ENCODE assay signal across 9 mouse cellular contexts in the genomic region with DNA sequence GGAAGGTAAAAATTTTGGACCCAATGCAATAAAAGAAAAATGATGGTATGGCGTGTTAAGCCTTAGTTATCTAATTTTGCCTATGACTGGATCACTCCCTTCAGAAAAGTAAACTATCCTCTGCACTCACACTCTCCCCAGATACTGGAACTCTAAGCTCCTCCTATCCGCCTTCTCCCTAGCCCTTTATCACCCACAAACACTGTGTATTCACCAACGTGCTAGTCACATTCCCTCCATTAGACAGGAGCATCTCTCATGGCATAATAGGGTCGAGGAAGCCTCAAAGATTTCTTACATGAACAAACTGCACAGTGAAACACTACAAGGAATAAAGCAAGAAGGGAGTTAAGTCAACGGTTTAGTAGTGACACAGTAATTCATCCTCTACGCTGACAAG. TPM values are rescaled to one million over a fixed set of nuclear protein-coding genes. Genes with fewer than 3 reads are reported as not detected.
DNase-seq lines count a peak whose midpoint lies in the region; ATAC-seq and TF ChIP-seq lines count a peak whose summit lies in the region.
"Had no signal": no experiment of that assay in that cellular context is flagged by ENCODE, and none has a peak within 500 bp of the region (broad histone marks: within the 10 kb centered on the region; RNA-seq: fewer than 3 reads in every experiment).

No protein-coding gene starts in this region.

- H3K4me1 ChIP-seq in cortical plate, adult 2 months (ENCODE audit: control insufficient read depth, insufficient read depth, low read length) = 0 out of 2 replicates have a peak, but pooled peaks cover 2% of the 10 kb centered on the region
- peaks cover 7% of the 10 kb centered on the region for H3K4me1 ChIP-seq in intestine, embryonic 15.5 days (replicated peaks)
- H3K4me1 ChIP-seq in midbrain, postnatal 0 days (ENCODE audit: insufficient read depth, low read length) = peaks cover 4% of the 10 kb centered on the region; the same call in 1 of the 2 replicates

- H3K27ac ChIP-seq in layer of hippocampus, adult 2 months = no peak overlapping the region
- H3K27ac ChIP-seq in cortical plate, adult 2 months (ENCODE audit: insufficient read depth, low read length) = no peak overlapping the region
- no peak overlapping the region for H3K27ac ChIP-seq in intestine, embryonic 15.5 days
- no peak overlapping the region for H3K27ac ChIP-seq in midbrain, postnatal 0 days (ENCODE audit: low read depth, low read length)

- no peak for TF ChIP-seq CTCF in layer of hippocampus, adult 2 months (conservative IDR thresholded peaks at IDR 0.05)
- TF ChIP-seq CTCF in cortical plate, adult 2 months (IDR thresholded peaks at IDR 0.05; ENCODE audit: extremely low read depth, insufficient read depth, low read length) = no peak
- TF ChIP-seq CTCF in midbrain, postnatal 0 days (IDR thresholded peaks at IDR 0.05) = no peak

- 21% methylated on average over 6 of the region's 6 CpGs for WGBS in intestine, embryonic 15.5 days
- 41% methylated on average over 6 of the region's 6 CpGs for WGBS in midbrain, postnatal 0 days

- no peak for DNase-seq in layer of hippocampus, adult 2 months (ENCODE audit: low spot score in 2 of 2)
- DNase-seq in layer of hippocampus, adult 18-20 months (ENCODE audit: low spot score in 2 of 2) = no peak
- no peak for DNase-seq in midbrain, postnatal 0 days (ENCODE audit: low spot score)
- DNase-seq in urinary bladder, postnatal 14 days (ENCODE audit: low spot score) = no peak
- DNase-seq in lung, postnatal 25 days (ENCODE audit: low spot score) = no peak
- DNase-seq: adrenal gland, adult 2 months had no signal

- no peaks in the 10 kb centered on the region for H3K9me3 ChIP-seq in intestine, embryonic 15.5 days
- no peaks in the 10 kb centered on the region for H3K9me3 ChIP-seq in midbrain, postnatal 0 days (ENCODE audit: low read length)

- H3K4me2 ChIP-seq in intestine, embryonic 15.5 days (replicated peaks) = peak overlapping the region; percentile 92
- H3K4me2 ChIP-seq in midbrain, postnatal 0 days (ENCODE audit: low read depth, low read length, poor library complexity, severe bottlenecking) = peak overlapping the region; percentile 52

- H3K27me3 ChIP-seq in intestine, embryonic 15.5 days (replicated peaks) = 0 out of 2 replicates have a peak, but pooled peaks cover 5% of the 10 kb centered on the region
- no peaks in the 10 kb centered on the region for H3K27me3 ChIP-seq in midbrain, postnatal 0 days (ENCODE audit: insufficient read depth, low read length)

- peak overlapping the region; percentile 85 for H3K4me3 ChIP-seq in layer of hippocampus, adult 2 months
- peak overlapping the region; percentile 72; the same call in 1 of the 2 replicates for H3K4me3 ChIP-seq in cortical plate, adult 2 months (ENCODE audit: insufficient read depth, low read length)
- H3K4me3 ChIP-seq in intestine, embryonic 15.5 days (replicated peaks) = peak overlapping the region; percentile 93
- peak overlapping the region; percentile 94 for H3K4me3 ChIP-seq in midbrain, postnatal 0 days (ENCODE audit: low read depth, low read length)

- no peaks in the 10 kb centered on the region for H3K36me3 ChIP-seq in intestine, embryonic 15.5 days
- H3K36me3 ChIP-seq in midbrain, postnatal 0 days (ENCODE audit: insufficient read depth, low read length) = no peaks in the 10 kb centered on the region

- H3K9ac ChIP-seq in intestine, embryonic 15.5 days = peak overlapping the region; percentile 87; the same call in 1 of the 2 replicates
- peak overlapping the region; percentile 78; the same call in 1 of the 2 replicates for H3K9ac ChIP-seq in midbrain, postnatal 0 days (replicated peaks; ENCODE audit: low read length, poor library complexity, severe bottlenecking)

- no peak for ATAC-seq in intestine, embryonic 15.5 days
- no peak for ATAC-seq in midbrain, postnatal 0 days (ENCODE audit: low FRiP score)
- ATAC-seq in inflammation-experienced regulatory T-cells, adult 6 months = no peak

- no peak for TF ChIP-seq POLR2A in cortical plate, adult 2 months (IDR thresholded peaks at IDR 0.05; ENCODE audit: extremely low read depth, insufficient read depth, low read length)

RNA-seq across cellular contexts. Expression of a gene that starts 1.1 kb away (rescaled TPM):
- 10 to 100 TPM; 35.7 to 37.4 TPM for total RNA-seq in layer of hippocampus, adult 2 months (2021)
- total RNA-seq in layer of hippocampus, adult 18-20 months (2021) = 10 to 100 TPM; 31.9 to 35.6 TPM
- 52.7 and 55.2 TPM in 2 replicates for polyA plus RNA-seq in cortical plate, adult 2 months (2012; rRNA removed)
- 37.5 and 38.0 TPM in 2 replicates for polyA plus RNA-seq in intestine, embryonic 15.5 days (2015; fragmentation: Nextera tagmentation; extraction: Ambion mirVana)
- 36.1 and 41.7 TPM in 2 replicates for total RNA-seq in midbrain, postnatal 0 days (2014; rRNA removed)
- 26.0 and 26.8 TPM in 2 replicates for polyA plus RNA-seq in midbrain, postnatal 0 days (2015; fragmentation: Nextera tagmentation; extraction: Ambion mirVana)
- polyA plus RNA-seq in inflammation-experienced regulatory T-cells, adult 6 months (2017; shearing (Covaris generic)) = 10 to 100 TPM; 36.2 to 52.4 (median 49.1) TPM
